Mouse (Mus musculus) testis, adult 2 months (tissue): Measurements from ENCODE around the gene Cds1. TPM values are rescaled to one million over a fixed set of nuclear protein-coding genes. Genes with fewer than 3 reads are reported as not detected.
A peak's percentile ranks its signal among the peaks of the same experiment; 100 is the strongest.
"Not testable (repeated sequence)": the region's sequence is repeated elsewhere in the genome, so short reads cannot be mapped to it uniquely, and the experiment has no call there.

Experiments used
- H3K27ac ChIP-seq: fragments of 200-500 bp; 2 replicates; pipeline ENCODE4 v1.5.1; 2012; ENCODE audit warnings: low read depth, low read length; ENCODE audit not compliant: control insufficient read depth, insufficient read depth
- H3K27me3 ChIP-seq: fragments of 200-500 bp; 2 replicates; pipeline ENCODE4 v1.6.1; 2012; ENCODE audit warnings: mild to moderate bottlenecking, low read length, moderate library complexity; ENCODE audit not compliant: control insufficient read depth, insufficient read depth
- H3K36me3 ChIP-seq: fragments of 200-500 bp; 2 replicates; pipeline ENCODE4 v1.6.1; 2012; ENCODE audit warnings: mild to moderate bottlenecking, low read length; ENCODE audit not compliant: control insufficient read depth, insufficient read depth
- H3K4me1 ChIP-seq: fragments of 200-500 bp; 2 replicates; pipeline ENCODE4 v1.6.1; 2012; ENCODE audit warnings: low read length; ENCODE audit not compliant: control insufficient read depth, insufficient read depth
- H3K4me3 ChIP-seq: fragments of 200-500 bp; 2 replicates; pipeline ENCODE4 v1.5.1; 2012; ENCODE audit warnings: low read depth, mild to moderate bottlenecking, low read length, moderate library complexity, mixed read lengths; ENCODE audit not compliant: control insufficient read depth
- CTCF ChIP-seq: fragments of 200-500 bp; IDR thresholded peaks from 2 replicates; pipeline ENCODE4 v1.5.1; 2012; ENCODE audit warnings: low read depth, mild to moderate bottlenecking, inconsistent platforms, low read length, moderate library complexity; ENCODE audit not compliant: control insufficient read depth, insufficient read depth, insufficient replicate concordance
- POLR2A ChIP-seq: fragments of 200-500 bp; IDR thresholded peaks from 2 replicates; pipeline ENCODE4 v1.6.1; 2012; ENCODE audit warnings: low read depth, mild to moderate bottlenecking, inconsistent platforms, low read length, moderate library complexity; ENCODE audit not compliant: control insufficient read depth
- polyA plus RNA-seq: library from polyadenylated mRNA; depleted of rRNA; stranded (reverse); fragments of >200 nt; gene quantifications from 2 replicates; pipeline ENCODE4 v1.2.3, GENCODE M21; 2012

Cds1 gene
- polyA plus RNA-seq, 1 experiment: 201 TPM

DNA sequence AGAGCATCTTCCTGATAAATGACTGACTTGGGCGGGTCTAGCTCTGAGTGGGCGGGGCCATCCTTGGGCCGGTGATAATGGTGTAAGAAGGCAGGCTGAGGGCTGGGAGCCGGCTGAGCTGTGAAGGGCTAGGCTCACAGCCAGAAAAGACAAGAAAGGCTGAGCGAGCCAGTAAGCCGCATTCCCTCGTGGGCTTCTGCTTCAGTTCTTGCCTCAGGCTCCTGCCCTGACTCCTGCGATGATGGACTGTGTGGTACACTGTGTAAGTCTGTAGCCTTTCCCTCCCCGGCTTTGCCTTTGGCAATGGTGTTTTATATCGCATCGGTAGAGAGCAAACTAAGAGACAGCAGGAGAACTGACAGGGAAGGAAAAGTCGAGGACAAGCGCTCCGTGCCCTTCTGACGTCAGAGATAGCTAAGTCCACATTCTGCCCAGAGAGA is 61.6 kb downstream of the Cds1 start:
- peaks cover 2% of the 10 kb centered on the region for H3K4me1 ChIP-seq

DNA sequence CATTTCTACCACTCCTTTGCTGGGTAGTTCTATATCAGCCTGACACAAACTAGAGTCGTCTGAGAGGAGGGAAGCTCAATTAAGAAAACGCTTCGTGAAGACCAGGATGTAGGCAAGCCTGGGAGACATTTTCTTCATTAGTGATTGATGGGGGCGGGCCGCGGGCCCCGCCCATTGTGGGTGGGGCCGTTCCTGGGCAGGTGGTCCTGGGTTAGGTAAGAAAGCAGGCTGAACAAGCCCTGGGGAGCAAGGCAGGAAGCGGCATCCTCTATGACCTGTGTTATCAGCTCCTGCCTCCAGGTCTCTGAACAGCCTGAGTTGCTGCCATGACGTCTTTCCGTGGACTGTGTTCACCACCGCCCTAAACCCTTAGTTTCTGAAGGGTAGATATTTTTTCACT is 62.5 kb downstream of the Cds1 start:
- Histone ChIP-seq H3K27me3 (no peaks in the 10 kb centered on the region), H3K4me1 (peaks cover 2% of the 10 kb centered on the region), H3K36me3 (no peaks in the 10 kb centered on the region), H3K4me3 (no peak overlapping the region), H3K27ac (no peak overlapping the region)
- no peak for TF ChIP-seq POLR2A
- TF ChIP-seq CTCF: no peak

More for the DNA sequence above, 61.6 kb downstream of the Cds1 start:
- Histone ChIP-seq H3K27ac (no peak overlapping the region), H3K27me3 (no peaks in the 10 kb centered on the region), H3K4me3 (no peak overlapping the region), H3K36me3 (no peaks in the 10 kb centered on the region)
- TF ChIP-seq CTCF (no peak), POLR2A (no peak)

DNA sequence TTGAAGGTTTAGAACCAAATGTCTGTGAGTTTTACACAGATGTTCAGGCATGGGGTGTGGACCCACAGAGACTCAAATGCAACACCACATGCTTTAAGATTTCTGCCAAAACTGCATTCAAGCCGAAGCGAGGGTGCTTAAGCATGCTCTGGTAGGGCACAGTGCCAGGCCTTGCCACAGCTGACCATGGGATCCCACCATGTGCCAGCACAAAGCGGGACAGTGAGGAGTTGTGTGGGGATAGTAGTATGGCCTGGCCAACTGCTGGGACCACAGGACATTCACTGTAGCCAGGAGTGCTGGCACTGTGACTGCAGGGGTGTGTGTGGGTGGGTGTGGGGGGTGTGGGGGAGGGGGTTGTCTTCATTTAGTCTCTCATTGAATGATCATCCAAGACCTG is 64.0 kb downstream of the Cds1 start:
- TF ChIP-seq CTCF: no peak
- TF ChIP-seq POLR2A: no peak
- no peak overlapping the region for H3K4me3 ChIP-seq
- H3K27ac ChIP-seq: no peak overlapping the region
- H3K36me3 ChIP-seq: no peaks in the 10 kb centered on the region
- no peaks in the 10 kb centered on the region for H3K27me3 ChIP-seq
- peaks cover 2% of the 10 kb centered on the region for H3K4me1 ChIP-seq

DNA sequence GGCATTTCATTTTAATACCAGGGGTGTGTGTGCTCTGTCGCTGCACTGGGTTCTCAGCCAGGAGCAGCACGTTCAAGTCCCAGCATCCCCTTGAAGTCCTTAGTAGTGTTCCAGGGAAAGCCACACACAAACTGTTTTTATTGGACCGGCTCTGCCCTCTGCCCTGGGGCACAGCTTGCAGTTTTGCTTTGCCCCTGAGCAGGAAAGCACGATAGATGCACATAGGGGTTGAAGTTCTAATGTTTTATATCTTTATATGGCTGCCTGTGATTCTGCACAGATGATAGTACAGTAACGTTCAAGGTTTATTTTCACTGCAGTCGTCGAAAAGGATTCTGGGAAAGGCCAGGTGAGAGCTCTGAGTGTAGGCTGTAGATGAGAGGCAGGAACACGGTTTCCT is 65.2 kb downstream of the Cds1 start:
- TF ChIP-seq POLR2A (no peak), CTCF (no peak)
- peaks cover 2% of the 10 kb centered on the region for H3K4me1 ChIP-seq
- H3K4me3 ChIP-seq: no peak overlapping the region
- no peak overlapping the region for H3K27ac ChIP-seq
- no peaks in the 10 kb centered on the region for H3K36me3 ChIP-seq
- no peaks in the 10 kb centered on the region for H3K27me3 ChIP-seq

DNA sequence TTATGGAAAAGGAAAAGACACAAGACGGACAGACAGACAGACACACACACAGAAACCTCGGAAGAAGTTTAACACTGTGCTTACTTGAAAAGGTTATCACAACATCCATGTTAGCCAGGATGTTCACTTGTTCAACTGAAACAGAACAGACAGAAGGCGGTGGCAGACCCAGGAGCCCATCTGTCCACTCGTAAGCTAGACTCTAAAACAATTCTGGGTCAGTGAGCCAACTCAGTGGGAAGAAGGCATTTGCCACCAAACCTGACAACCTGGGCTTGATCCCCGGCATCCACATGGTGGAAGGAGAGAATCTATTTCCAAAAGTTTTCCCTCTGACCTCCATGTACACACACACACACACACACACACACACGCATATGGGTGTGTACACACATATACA is 67.1 kb downstream of the Cds1 start:
- no peaks in the 10 kb centered on the region; the same call in 1 of the 2 replicates for H3K4me1 ChIP-seq
- no peaks in the 10 kb centered on the region for H3K36me3 ChIP-seq
- no peak for TF ChIP-seq CTCF
- no peaks in the 10 kb centered on the region for H3K27me3 ChIP-seq
- H3K4me3 ChIP-seq: no peak overlapping the region
- no peak overlapping the region for H3K27ac ChIP-seq

DNA sequence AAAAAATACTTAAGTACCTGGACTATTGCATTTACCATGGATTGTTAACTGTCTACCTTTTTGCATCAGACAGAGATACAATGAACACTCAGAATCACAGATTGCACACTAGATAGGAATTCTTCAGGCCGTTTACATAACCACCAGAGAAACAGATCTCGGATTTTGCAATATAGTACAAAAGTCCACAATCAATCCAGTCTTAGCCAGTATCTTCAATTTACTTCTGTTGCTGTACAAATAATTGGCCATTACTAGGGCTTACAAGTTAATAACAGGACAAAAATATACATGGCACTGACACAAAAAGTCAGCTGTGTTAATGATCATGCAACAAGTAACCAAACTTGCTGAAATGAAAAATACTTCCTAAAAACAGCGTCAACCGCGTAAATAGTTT is 68.1 kb downstream of the Cds1 start:
- Histone ChIP-seq H3K36me3 (no peaks in the 10 kb centered on the region), H3K27me3 (no peaks in the 10 kb centered on the region), H3K4me1 (no peaks in the 10 kb centered on the region; the same call in 1 of the 2 replicates), H3K27ac (no peak overlapping the region), H3K4me3 (no peak overlapping the region)
- TF ChIP-seq CTCF (no peak), POLR2A (no peak)

DNA sequence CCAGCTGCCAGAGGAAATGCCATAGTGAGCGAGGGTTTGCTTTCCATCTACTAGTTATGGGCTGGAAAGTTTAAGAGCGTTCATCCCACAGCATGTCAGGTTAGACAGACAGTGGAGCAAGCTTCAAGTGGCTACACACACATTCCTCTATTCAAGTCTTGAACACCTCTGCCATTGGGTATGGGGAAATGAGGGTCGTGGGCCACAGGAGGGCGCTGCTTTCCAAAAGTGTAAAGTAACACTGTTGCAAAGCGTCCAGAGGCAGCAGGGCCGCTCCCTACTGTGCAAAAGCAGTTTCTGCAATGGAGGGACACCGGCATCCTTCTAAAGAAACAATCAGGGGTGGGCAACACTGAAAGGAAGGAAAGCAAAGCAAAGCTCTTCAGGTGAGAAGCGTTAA is 68.9 kb downstream of the Cds1 start:
- H3K4me1 ChIP-seq: no peaks in the 10 kb centered on the region; the same call in 1 of the 2 replicates
- H3K4me3 ChIP-seq: no peak overlapping the region
- peak; percentile 29; the same call in 1 of the 2 replicates for TF ChIP-seq CTCF
- no peak for TF ChIP-seq POLR2A
- no peak overlapping the region for H3K27ac ChIP-seq
- no peaks in the 10 kb centered on the region for H3K36me3 ChIP-seq
- no peaks in the 10 kb centered on the region for H3K27me3 ChIP-seq

DNA sequence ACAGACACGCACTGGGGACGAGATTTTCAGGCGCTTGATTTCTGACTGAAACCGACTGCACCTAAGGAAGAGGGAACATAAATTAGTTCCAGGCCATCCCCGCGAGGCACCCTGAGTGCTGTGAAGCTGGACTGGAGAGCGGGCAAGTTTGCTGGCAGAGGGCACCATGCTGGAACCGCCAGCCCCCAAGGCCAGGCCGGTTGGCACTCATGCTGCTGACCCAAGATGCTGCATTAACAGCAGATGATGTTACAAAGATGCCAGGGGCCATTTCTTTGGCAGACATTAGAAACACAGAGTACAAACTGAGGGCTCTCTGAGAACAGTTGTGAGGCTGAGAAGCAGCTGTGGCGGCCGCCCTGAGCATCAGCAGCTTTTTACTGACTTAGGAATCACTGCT is 71.3 kb downstream of the Cds1 start:
- Histone ChIP-seq H3K36me3 (no peaks in the 10 kb centered on the region; the same call in 1 of the 2 replicates), H3K4me3 (no peak overlapping the region), H3K4me1 (no peaks in the 10 kb centered on the region; the same call in 1 of the 2 replicates), H3K27me3 (no peaks in the 10 kb centered on the region), H3K27ac (no peak overlapping the region)
- TF ChIP-seq POLR2A: no peak
- TF ChIP-seq CTCF: no peak

DNA sequence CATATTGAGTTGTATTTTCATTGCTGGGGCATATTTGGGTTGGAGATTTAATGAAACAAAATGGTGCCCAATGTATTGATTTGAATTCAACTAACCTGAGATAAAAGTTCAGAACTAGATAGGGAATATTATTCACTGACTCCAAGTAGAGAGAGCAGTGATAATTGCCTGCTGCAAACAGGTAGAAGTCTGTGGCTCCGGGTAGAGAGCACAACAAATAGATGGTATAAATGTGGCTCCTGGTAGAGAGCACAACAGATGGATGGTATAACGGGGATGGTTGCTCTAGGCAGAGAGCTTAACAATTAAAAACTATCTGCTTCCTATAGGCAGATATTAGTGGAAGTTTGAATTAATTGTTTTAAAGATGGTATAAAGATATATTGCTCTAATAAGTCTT is 72.7 kb downstream of the Cds1 start:
- H3K4me3 ChIP-seq, H3K27ac ChIP-seq, H3K36me3 ChIP-seq, H3K4me1 ChIP-seq, H3K27me3 ChIP-seq: not testable (repeated sequence)
